Mouse (Mus musculus): Measurements from ENCODE around the gene 1300017J02Rik. TPM values are rescaled to one million over a fixed set of nuclear protein-coding genes. Genes with fewer than 3 reads are reported as not detected.

Gene 1300017J02Rik
- polyA plus RNA-seq, 1 experiment from 2014 or later: 4.2 TPM

DNA sequence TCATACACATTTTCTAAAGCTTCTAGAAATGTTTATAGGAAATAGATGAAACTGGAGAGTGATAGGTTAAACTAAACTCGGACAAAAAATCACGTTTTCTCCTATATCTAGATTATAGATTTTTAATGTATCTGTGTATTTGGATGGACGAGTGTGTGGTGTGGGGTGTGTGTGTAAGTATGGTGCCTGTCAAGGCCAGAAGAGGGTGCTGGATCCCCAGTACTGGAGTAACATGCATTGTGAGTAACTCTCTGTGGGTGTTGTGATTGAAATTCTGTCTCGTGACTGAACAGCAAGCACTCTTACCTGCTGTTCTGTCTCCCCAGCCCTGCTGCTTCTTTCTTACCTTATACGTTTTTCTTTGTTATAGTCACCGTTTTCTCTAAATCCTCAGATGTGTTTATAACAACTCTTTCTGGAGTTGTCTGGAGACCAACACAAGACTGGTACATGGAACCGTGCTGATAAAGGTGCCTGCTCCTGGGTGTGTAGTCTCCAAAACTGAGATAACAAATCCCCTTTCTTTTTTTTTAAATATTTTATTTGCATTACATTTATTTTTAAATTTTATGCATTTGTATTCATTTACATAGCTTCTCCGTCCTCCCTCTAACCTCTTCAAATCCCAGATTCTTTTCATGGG, 58.2 kb downstream of the 1300017J02Rik start:
- no peak for DNase-seq (ENCODE audit: low spot score)
- Histone ChIP-seq H3K9me3 (replicated peaks) (no peaks in the 10 kb centered on the region), H3K27ac (no peak overlapping the region), H3K27me3 (ENCODE audit: low read depth, poor library complexity, severe bottlenecking) (no peaks in the 10 kb centered on the region), H3K36me3 (no peaks in the 10 kb centered on the region), H3K4me3 (no peak overlapping the region), H3K4me1 (no peaks in the 10 kb centered on the region)
- WGBS: 87% methylated on average over 8 of the region's 8 CpGs

DNA sequence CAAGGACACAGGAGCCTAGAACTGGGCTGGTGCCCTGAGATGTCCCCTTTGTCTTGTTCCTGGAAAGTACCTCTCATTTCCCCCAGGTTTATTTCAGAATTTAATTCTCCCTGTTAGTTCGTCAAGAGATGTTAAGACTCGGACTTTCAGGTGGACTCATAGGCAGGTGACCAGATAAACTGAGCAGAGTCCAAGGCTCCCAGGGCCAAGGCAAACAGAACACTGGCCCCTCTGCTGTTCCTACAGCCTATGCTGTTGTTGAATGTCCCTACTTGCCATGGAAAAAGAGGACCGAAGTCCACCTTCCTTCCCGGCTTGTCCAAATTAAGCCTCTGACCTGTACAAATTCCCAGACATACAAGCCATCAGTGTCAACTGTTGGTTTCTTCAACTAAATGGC, 61.2 kb downstream of the 1300017J02Rik start:
- Histone ChIP-seq H3K36me3 (no peaks in the 10 kb centered on the region), H3K4me3 (no peak overlapping the region), H3K4me1 (no peaks in the 10 kb centered on the region), H3K9me3 (replicated peaks) (no peaks in the 10 kb centered on the region), H3K27ac (no peak overlapping the region), H3K27me3 (ENCODE audit: low read depth, poor library complexity, severe bottlenecking) (no peaks in the 10 kb centered on the region)
- DNase-seq (ENCODE audit: low spot score): no peak
- WGBS: 92% methylated on average over 4 of the region's 4 CpGs

GRCm38 (mm10) chr9:103241206-103241605, 63.7 kb downstream of the 1300017J02Rik start:
- Histone ChIP-seq H3K4me3 (no peak overlapping the region), H3K27me3 (ENCODE audit: low read depth, poor library complexity, severe bottlenecking) (no peaks in the 10 kb centered on the region), H3K9me3 (replicated peaks) (no peaks in the 10 kb centered on the region), H3K36me3 (no peaks in the 10 kb centered on the region), H3K4me1 (no peaks in the 10 kb centered on the region), H3K27ac (no peak overlapping the region)
- 82% methylated on average over 2 of the region's 2 CpGs for WGBS
- no peak for DNase-seq (ENCODE audit: low spot score)

- 88% methylated on average over 6 of the region's 6 CpGs for WGBS
- no peak for DNase-seq (ENCODE audit: low spot score)
- no peaks in the 10 kb centered on the region for H3K27me3 ChIP-seq (ENCODE audit: low read depth, poor library complexity, severe bottlenecking)
- H3K4me1 ChIP-seq: peaks cover 4% of the 10 kb centered on the region; the same call in 1 of the 2 replicates
- H3K27ac ChIP-seq: no peak overlapping the region
- H3K9me3 ChIP-seq (replicated peaks): no peaks in the 10 kb centered on the region
- H3K36me3 ChIP-seq: no peaks in the 10 kb centered on the region
- no peak overlapping the region for H3K4me3 ChIP-seq
These were observed 65.4 kb downstream of the 1300017J02Rik start for GRCm38 (mm10) chr9:103239471-103239870.

GRCm38 (mm10) chr9:103234565-103235165, 70.2 kb downstream of the 1300017J02Rik start:
- WGBS: 83% methylated on average over 7 of the region's 7 CpGs
- Histone ChIP-seq H3K36me3 (no peaks in the 10 kb centered on the region), H3K4me3 (no peak overlapping the region), H3K9me3 (replicated peaks) (no peaks in the 10 kb centered on the region), H3K27ac (peak overlapping the region; percentile 59; the same call in 1 of the 2 replicates), H3K4me1 (peaks cover 22% of the 10 kb centered on the region), H3K27me3 (ENCODE audit: low read depth, poor library complexity, severe bottlenecking) (no peaks in the 10 kb centered on the region)
- DNase-seq (ENCODE audit: low spot score): no peak

GRCm38 (mm10) chr9:103234059-103234458, 70.8 kb downstream of the 1300017J02Rik start:
- WGBS: 85% methylated on average over 7 of the region's 7 CpGs
- H3K27ac ChIP-seq: 0 out of 2 replicates have a peak overlapping the region, but pooled peaks have one; percentile 42
- H3K4me1 ChIP-seq: peaks cover 22% of the 10 kb centered on the region
- no peaks in the 10 kb centered on the region for H3K9me3 ChIP-seq (replicated peaks)
- no peak for DNase-seq (ENCODE audit: low spot score)
- no peaks in the 10 kb centered on the region for H3K36me3 ChIP-seq
- no peak overlapping the region for H3K4me3 ChIP-seq
- no peaks in the 10 kb centered on the region for H3K27me3 ChIP-seq (ENCODE audit: low read depth, poor library complexity, severe bottlenecking)

DNA sequence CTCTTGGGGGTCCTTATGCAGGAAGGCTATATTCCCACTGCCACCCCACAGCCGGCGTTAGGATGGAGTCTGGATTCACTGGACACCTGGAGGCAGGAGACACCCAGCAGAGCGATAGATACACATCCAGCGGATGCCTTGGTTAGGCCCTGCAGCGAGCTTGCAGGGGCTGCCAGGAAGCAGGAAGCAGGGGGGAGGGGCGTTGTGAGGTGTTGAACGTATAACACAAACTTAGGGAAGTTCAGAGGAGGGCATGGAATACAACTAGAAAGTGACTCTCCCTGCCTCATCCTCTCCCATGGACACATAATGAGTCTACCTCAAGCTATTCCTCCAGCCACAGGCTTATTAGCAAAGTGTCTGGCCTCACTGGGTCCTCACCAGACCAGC, 71.9 kb downstream of the 1300017J02Rik start:
- H3K27me3 ChIP-seq (ENCODE audit: low read depth, poor library complexity, severe bottlenecking): no peaks in the 10 kb centered on the region
- H3K27ac ChIP-seq: peak overlapping the region; percentile 59
- whole genome bisulfite sequencing: 64% methylated on average over 7 of the region's 7 CpGs
- no peaks in the 10 kb centered on the region for H3K36me3 ChIP-seq
- peaks cover 22% of the 10 kb centered on the region for H3K4me1 ChIP-seq
- no peak for DNase-seq (ENCODE audit: low spot score)
- no peak overlapping the region for H3K4me3 ChIP-seq
- H3K9me3 ChIP-seq (replicated peaks): no peaks in the 10 kb centered on the region

- DNase-seq (ENCODE audit: low spot score): no peak
- Histone ChIP-seq H3K9me3 (replicated peaks) (no peaks in the 10 kb centered on the region), H3K4me3 (no peak overlapping the region), H3K36me3 (no peaks in the 10 kb centered on the region), H3K4me1 (peaks cover 22% of the 10 kb centered on the region), H3K27ac (peak overlapping the region; percentile 59), H3K27me3 (ENCODE audit: low read depth, poor library complexity, severe bottlenecking) (no peaks in the 10 kb centered on the region)
- 89% methylated on average over 7 of the region's 7 CpGs for WGBS
These were observed 72.5 kb downstream of the 1300017J02Rik start for GRCm38 (mm10) chr9:103232232-103233005.

- 56% methylated on average over 29 of the region's 29 CpGs for WGBS
- H3K4me1 ChIP-seq: peaks cover 22% of the 10 kb centered on the region
- H3K27ac ChIP-seq: peak within 1 kb of the TSS; percentile 76
- H3K4me3 ChIP-seq: 0 out of 2 replicates have a peak within 1 kb of the TSS, but pooled peaks have one; percentile 6
- no peaks in the 10 kb centered on the region for H3K27me3 ChIP-seq (ENCODE audit: low read depth, poor library complexity, severe bottlenecking)
- H3K36me3 ChIP-seq: no peaks in the 10 kb centered on the region
- H3K9me3 ChIP-seq (replicated peaks): no peaks in the 10 kb centered on the region
- no peak for DNase-seq (ENCODE audit: low spot score)
These were observed 74.5 kb downstream of the 1300017J02Rik start, which contains the start of the genes Gm20425 and Trf for GRCm38 (mm10) chr9:103230151-103230951. Gene Gm20425, minus strand, starts transcription at chr9:103230307. Gene Trf, minus strand, starts transcription at chr9:103230444.

DNA sequence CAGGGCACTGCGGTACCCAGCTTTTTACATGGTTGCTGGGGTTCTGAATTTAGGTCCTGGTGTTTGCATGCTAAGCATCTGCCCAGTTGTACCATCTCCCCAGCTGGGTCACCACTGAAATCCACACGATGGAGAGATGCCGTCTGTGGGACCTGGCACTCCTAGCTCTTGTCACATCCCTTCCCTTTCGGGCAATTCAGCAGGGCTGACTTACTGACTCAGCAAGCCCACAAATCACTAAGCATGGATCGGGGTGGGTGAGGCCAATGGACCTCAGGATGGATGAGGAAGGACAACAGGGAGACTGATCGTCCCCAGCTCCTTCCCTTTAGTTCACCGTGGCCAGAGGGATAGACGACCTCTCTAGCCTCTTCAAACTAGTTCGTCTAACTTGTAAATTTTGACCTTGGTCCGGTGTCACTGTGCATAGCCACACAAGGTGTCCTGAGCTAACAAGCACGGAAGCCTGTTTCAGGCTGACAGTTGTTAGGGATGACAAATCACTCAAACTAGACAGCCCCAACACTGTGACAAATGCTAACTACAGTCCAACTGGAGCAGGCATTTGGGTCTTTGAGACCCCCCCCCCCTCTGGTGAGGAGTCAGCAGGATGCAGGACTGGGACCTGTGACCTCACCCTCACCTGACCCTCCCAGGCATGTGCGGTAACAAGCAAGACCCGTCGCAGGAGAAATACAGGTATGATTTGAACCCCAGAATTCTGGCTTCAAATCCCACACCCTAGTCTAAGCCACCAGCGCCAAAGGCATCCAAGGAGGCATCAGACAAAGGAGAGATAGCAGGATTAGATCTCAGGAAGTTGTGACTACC, 75.6 kb downstream of the 1300017J02Rik start:
- H3K4me3 ChIP-seq: no peak overlapping the region
- no peaks in the 10 kb centered on the region for H3K36me3 ChIP-seq
- H3K27me3 ChIP-seq (ENCODE audit: low read depth, poor library complexity, severe bottlenecking): no peaks in the 10 kb centered on the region
- H3K27ac ChIP-seq: no peak overlapping the region
- H3K9me3 ChIP-seq (replicated peaks): no peaks in the 10 kb centered on the region
- H3K4me1 ChIP-seq: peaks cover 18% of the 10 kb centered on the region
- 84% methylated on average over 15 of the region's 15 CpGs for WGBS
- no peak for DNase-seq (ENCODE audit: low spot score)

- Histone ChIP-seq H3K9me3 (replicated peaks) (no peaks in the 10 kb centered on the region), H3K27me3 (ENCODE audit: low read depth, poor library complexity, severe bottlenecking) (no peaks in the 10 kb centered on the region), H3K27ac (no peak overlapping the region), H3K4me3 (no peak overlapping the region), H3K36me3 (no peaks in the 10 kb centered on the region), H3K4me1 (peaks cover 18% of the 10 kb centered on the region)
- WGBS: 86% methylated on average over 13 of the region's 13 CpGs
- DNase-seq (ENCODE audit: low spot score): no peak
These were observed 76.4 kb downstream of the 1300017J02Rik start for GRCm38 (mm10) chr9:103228370-103229003.
